Mouse (Mus musculus) left cerebral cortex, adult 11 months (tissue): ENCODE results near the gene Dock4.

Source experiments
- DNase-seq: peaks from one replicate; pipeline ENCODE4 v3.0.0; 2022; ENCODE audit warnings: low spot score

Dock4 gene

DNA sequence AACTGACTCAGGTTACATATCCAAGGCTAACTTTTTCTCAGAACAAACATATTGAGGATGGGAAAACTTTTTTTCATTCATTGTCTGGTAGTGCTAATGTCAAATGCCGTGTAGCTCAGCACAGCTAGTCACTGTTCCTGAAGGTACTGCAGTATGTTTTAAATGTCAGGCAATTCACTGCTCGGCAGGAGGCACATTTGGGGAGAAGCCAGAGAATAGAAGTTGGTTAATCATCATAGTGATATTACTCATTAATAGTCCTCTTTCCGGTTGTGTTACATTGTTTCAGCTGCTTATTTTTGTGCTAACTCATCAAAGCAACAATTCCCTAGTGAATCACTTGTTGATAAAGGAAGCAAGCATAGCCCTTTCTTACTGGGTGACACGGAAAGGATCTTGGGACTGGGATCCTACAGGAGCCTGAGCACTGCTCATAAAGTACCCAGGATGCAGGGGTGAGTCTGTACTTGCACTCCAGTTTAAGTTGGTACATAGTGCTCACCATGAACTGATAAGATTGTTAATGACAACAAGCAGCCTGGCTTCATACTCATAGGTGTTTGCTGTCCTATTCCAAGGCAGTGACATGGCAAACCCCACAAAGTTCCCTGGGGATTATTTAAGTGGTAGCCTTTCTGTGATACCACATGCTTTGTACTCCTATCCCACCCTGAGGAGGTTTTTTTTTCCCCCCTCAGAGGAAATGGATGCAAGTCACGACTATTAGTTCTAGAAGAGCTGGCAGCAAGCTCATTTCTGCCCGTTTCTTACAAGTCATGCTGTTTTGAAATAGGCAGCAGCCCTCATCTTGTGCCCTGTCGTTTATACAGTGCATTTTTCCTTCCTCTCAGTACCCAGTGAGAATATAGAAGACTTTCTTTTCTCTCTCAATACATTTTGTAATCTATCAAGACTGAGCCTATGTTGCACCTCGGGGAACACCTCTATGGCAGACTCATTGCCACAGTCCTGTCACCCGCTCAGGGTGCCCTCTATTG lies 123.5 kb downstream of the Dock4 start:
- no peak for DNase-seq

- no peak for DNase-seq
Measured at GRCm38 (mm10) chr12:40570250-40570649, 124.5 kb downstream of the Dock4 start.

GRCm38 (mm10) chr12:40574051-40574450 lies 128.3 kb downstream of the Dock4 start:
- no peak for DNase-seq

- DNase-seq: no peak
Measured at GRCm38 (mm10) chr12:40576749-40577148, 131.0 kb downstream of the Dock4 start.

DNA sequence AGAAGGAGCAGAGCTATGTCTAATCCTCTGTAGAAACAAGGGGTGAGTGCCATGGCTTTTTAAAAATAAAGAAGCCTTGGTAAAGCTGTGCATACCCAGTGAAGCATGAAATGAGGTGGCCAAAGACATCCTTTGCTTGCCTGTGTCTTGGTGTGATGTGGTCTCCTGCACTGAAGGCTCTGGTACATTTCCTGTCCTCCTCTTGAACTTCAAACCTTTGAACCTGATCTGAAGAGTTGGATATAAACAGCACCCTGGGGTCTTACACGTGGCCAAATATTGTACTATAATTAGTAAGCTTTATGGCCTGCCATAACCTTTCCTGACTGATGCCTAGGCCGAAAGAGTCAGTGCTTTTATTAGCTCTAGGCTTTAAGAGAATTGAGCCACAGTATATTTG lies 134.6 kb downstream of the Dock4 start:
- DNase-seq: no peak

DNA sequence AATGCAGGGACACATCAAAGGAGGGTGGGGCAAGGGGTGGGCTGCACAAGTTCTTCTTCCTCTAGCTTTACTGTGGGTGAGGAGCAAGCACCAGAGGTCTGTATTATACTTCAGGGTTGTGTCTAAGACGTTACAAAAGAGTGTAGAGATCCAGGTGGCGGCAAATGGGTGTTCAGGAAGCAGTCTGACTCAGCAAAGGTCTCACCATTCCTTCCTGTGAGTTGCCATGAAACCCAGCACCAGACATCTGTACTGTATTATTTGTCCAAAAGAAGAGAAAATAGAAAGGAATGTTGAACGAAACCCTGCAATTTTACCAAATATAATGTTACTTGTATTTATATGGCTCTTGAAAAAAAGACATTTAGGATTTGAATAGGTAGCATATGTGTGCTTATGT lies 135.3 kb downstream of the Dock4 start:
- no peak for DNase-seq

DNA sequence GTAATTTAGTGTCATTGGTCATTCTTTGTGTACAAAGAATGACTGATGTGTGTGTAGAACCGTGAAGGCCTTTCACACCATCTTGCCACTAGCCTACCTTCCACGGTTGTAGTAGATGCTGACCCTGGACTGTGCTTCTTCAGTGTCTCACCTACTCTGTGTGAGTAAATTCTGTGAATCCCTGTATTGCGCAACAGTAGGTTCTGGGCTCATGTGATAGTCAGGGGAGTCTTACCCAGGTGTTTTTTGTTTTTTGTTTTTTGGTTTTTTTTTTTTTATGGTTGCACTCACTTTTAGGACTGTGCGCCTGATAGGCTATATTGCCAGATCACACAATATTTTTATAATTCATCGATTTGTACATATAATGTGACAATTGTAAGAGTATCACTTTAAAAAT lies 136.3 kb downstream of the Dock4 start:
- no peak for DNase-seq

GRCm38 (mm10) chr12:40584526-40585289 lies 139.0 kb downstream of the Dock4 start:
- no peak for DNase-seq

- DNase-seq: no peak
Measured at GRCm38 (mm10) chr12:40585456-40586141, 139.8 kb downstream of the Dock4 start.

GRCm38 (mm10) chr12:40594161-40594560 lies 148.4 kb downstream of the Dock4 start:
- no peak for DNase-seq

GRCm38 (mm10) chr12:40595440-40595839 lies 149.7 kb downstream of the Dock4 start:
- DNase-seq: peak; percentile 19

GRCm38 (mm10) chr12:40596020-40596419 lies 150.3 kb downstream of the Dock4 start:
- DNase-seq: no peak

GRCm38 (mm10) chr12:40596441-40596840 lies 150.7 kb downstream of the Dock4 start:
- DNase-seq: no peak

- no peak for DNase-seq
Measured at GRCm38 (mm10) chr12:40599952-40600351, 154.2 kb downstream of the Dock4 start.

DNA sequence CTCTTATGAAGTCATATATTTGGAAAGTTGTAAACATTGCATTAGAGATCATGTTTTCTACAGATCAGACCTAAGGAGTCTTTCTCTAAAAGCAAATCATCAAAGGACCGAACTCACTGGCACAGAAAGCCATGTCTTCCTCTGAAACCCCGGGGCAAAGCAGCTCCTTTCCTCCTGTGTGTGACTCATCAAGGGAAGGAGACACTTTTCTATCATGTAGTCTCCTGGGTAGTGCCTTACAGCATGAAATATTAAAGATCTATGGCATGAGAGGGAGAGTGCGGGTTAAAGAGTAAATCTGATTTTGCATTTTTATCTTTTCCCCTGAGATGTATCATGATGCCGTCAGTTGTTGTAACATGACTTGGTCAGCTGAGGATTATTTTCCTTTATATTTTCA lies 159.8 kb downstream of the Dock4 start:
- DNase-seq: no peak

- DNase-seq: no peak
Measured at GRCm38 (mm10) chr12:40622926-40623325, 177.2 kb downstream of the Dock4 start.

DNA sequence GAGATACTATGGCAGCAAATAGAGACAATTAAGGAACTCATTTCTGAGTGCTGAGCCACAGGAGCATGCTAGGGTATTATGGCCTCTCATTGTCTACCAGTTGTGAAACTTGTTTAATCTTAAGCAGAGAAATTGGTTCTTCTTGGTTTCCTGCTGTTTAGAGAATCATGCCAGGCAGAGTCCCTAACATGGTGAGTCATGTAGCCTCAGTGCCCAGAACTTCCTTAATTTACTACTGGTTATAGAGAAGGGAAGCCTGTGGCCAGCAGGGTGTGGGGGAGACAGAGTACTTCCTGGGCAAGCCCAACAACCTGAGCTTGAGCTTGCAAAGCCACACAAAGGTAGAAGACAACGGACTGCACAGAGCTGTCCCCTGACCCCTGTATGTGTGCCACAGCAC lies 180.8 kb downstream of the Dock4 start:
- DNase-seq: no peak

DNA sequence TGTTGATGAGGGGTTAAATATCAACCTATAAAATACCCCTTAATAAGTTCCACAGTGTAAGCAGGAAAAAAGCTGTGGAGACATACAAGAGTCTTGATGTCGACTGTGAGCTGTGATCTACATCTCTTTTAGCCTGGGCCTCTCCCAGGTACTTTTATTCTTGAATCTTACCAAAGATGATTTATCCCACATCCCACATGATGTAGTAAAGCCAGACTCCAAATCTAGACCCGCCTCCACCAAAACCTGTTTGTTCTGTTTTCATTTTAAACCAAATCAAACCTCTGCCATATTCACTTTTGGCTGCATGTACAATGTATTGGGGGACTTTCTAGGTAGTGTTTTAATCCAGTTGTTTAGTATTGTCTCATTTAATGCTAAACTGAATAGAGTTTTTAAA lies 187.5 kb downstream of the Dock4 start:
- DNase-seq: no peak

DNA sequence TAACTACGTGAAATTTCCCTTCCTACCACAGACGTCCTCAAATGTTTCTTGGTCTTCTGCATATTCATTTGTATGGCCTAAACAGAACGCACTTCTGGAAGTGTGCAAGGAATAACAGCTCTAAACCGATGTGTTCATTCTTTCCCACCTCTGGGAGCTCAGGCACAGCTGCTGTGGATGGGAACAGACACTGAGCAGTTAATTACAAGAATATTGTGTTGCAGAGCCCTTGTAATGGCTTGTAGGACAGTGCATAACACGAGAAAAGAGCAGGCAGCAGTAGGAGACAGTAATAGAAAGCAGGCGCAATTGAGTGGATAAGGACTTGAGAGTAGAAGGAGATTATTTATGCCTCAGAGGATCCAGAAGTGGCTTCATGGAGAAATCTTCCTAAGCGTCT lies 188.4 kb downstream of the Dock4 start:
- DNase-seq: no peak

DNA sequence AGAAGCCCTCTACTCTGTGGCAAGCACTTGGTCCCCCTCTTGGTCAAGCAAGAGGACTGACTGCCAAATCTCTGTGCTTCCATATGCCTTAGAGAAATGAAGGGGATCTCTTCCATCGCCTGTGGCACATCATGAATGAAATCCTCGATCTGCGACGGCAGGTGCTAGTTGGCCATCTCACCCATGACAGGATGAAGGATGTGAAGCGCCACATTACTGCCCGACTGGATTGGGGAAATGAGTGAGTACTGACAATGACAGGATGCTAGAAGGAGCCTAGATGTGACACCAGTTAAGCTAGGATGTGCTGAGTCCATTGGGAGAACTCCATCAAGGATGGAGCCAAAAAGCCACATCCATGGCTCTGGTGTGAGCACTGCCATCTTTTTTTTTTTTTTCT lies 190.2 kb downstream of the Dock4 start:
- DNase-seq: no peak

DNA sequence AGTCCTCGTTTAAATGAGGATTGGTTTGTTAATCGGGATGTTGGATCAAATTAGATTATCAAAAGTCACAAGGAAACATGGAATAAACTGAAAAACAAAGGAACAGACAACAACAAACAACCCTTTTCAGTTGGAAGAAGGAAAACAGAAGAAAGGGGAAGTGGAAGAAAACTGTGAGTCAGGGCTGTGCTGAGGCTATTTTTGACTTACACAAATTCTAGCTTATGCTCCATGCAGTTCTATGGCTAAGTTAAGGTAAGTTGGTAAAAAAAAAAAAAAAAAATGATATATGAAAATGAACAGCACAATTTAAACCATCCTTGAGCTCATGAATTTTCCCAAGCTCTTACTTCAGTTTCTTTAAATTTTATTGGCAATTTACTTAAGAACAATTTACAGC lies 191.7 kb downstream of the Dock4 start:
- DNase-seq: no peak

- no peak for DNase-seq
Measured at GRCm38 (mm10) chr12:40645869-40646268, 200.1 kb downstream of the Dock4 start.

DNA sequence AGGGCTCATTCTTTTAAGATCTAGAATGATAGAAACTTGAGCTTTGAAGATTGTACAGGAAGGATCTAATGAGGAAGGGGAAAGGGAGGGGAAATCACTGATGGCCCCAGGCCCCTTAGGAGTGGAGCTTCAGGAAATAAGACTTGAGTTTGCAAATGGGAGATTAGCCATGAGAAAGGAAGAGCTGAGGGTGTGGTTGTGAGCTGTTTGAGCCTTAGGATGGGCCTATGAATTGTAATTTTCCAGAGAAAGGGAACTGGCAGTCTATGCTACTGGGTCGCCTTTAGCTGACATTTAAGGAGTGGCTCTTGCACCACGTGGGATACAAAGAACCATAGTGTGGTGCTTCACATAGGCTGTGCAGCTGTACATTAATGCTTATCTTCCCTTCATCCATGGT lies 208.6 kb downstream of the Dock4 start:
- DNase-seq: no peak
